22 mouse cellular contexts compared by ENCODE assay signal in genomic region chr6:70796940-70797339, GRCm38 (mm10). TPM values are rescaled to one million over a fixed set of nuclear protein-coding genes. Genes with fewer than 3 reads are reported as not detected.
A peak's percentile ranks its signal among the peaks of the same experiment; 100 is the strongest.
DNase-seq lines count a peak whose midpoint lies in the region; ATAC-seq and TF ChIP-seq lines count a peak whose summit lies in the region.
"Had no signal": no experiment of that assay in that cellular context is flagged by ENCODE, and none has a peak within 500 bp of the region (broad histone marks: within the 10 kb centered on the region; RNA-seq: fewer than 3 reads in every experiment).

No protein-coding gene starts in this region.

- no peak for DNase-seq in kidney, postnatal 0 days (ENCODE audit: low spot score)
- no peak for DNase-seq in kidney, postnatal 10 days
- DNase-seq in MEL (ENCODE audit: low read depth, low spot score) (peak; percentile 66), MEL-GATA-1-ER (ENCODE audit: extremely low read depth, low read depth) (peak; percentile 53)
- DNase-seq: adrenal gland, postnatal 10 days; B cell, adult 2 months; cerebellum, adult 11 months; cerebellum, adult 9-10 months; cerebellum, postnatal 36 days; gastrocnemius, postnatal 25 days; kidney, adult 8-10 months; layer of hippocampus, postnatal 36 days; left cerebral cortex, postnatal 4 days; lung, adult 18-20 months; lung, postnatal 4 days; midbrain, embryonic 14.5 days had no signal

- 64% methylated on average over 6 of the region's 6 CpGs for WGBS in heart, embryonic 16.5 days
- 61% methylated on average over 6 of the region's 6 CpGs for WGBS in heart, embryonic 12.5 days
- WGBS in kidney, postnatal 0 days: 63% methylated on average over 6 of the region's 6 CpGs

- H3K4me1 ChIP-seq in heart, embryonic 16.5 days (ENCODE audit: control insufficient read depth, insufficient read depth, low read length): peaks cover 11% of the 10 kb centered on the region
- peaks cover 4% of the 10 kb centered on the region; the same call in 1 of the 2 replicates for H3K4me1 ChIP-seq in heart, embryonic 12.5 days (replicated peaks)
- H3K4me1 ChIP-seq in kidney, postnatal 0 days (replicated peaks; ENCODE audit: insufficient read depth, low read length): peaks cover 4% of the 10 kb centered on the region; the same call in 1 of the 2 replicates
- peaks cover 11 to 27% of the 10 kb centered on the region in 2 experiments for H3K4me1 ChIP-seq in MEL (ENCODE audit: control insufficient read depth in 1 of 2, insufficient read depth in 2 of 2, low read length in 2 of 2)
- H3K4me1 ChIP-seq: embryonic facial prominence, embryonic 12.5 days; stomach, embryonic 15.5 days had no signal

- H3K4me2 ChIP-seq in heart, embryonic 16.5 days (ENCODE audit: low read depth, low read length): no peak overlapping the region
- H3K4me2 ChIP-seq in heart, embryonic 12.5 days: no peak overlapping the region
- H3K4me2 ChIP-seq in kidney, postnatal 0 days (ENCODE audit: low read length): no peak overlapping the region
- H3K4me2 ChIP-seq: embryonic facial prominence, embryonic 12.5 days; forebrain, embryonic 15.5 days; stomach, embryonic 15.5 days had no signal

- no peak for ATAC-seq in heart, embryonic 16.5 days (replicated peaks; ENCODE audit: extremely low read depth, insufficient read depth, low FRiP score)
- ATAC-seq in heart, embryonic 12.5 days (ENCODE audit: insufficient number of reproducible peaks, low FRiP score): no peak
- ATAC-seq in kidney, postnatal 0 days (replicated peaks; ENCODE audit: low FRiP score, low read depth): no peak

- no peaks in the 10 kb centered on the region for H3K9me3 ChIP-seq in heart, embryonic 16.5 days (replicated peaks; ENCODE audit: control insufficient read depth, low read length)
- no peaks in the 10 kb centered on the region for H3K9me3 ChIP-seq in heart, embryonic 12.5 days (replicated peaks)
- H3K9me3 ChIP-seq in kidney, postnatal 0 days (replicated peaks; ENCODE audit: low read length): no peaks in the 10 kb centered on the region
- H3K9me3 ChIP-seq in MEL (replicated peaks; ENCODE audit: insufficient read depth, low read length): no peaks in the 10 kb centered on the region
- H3K9me3 ChIP-seq: embryonic facial prominence, embryonic 12.5 days; forebrain, embryonic 10.5 days; forebrain, embryonic 15.5 days; stomach, embryonic 15.5 days had no signal

- H3K27ac ChIP-seq in heart, embryonic 16.5 days (ENCODE audit: low read length): peak overlapping the region; percentile 60
- no peak overlapping the region for H3K27ac ChIP-seq in heart, embryonic 12.5 days (ENCODE audit: poor library complexity, severe bottlenecking)
- H3K27ac ChIP-seq in kidney, postnatal 0 days: 0 out of 2 replicates have a peak overlapping the region, but pooled peaks have one; percentile 15
- H3K27ac ChIP-seq in MEL (ENCODE audit: control insufficient read depth, low read depth, low read length): peak overlapping the region; percentile 65
- H3K27ac ChIP-seq: embryonic facial prominence, embryonic 12.5 days; forebrain, embryonic 10.5 days; forebrain, embryonic 15.5 days; stomach, embryonic 15.5 days had no signal

- no peaks in the 10 kb centered on the region for H3K27me3 ChIP-seq in heart, embryonic 16.5 days (ENCODE audit: control insufficient read depth, insufficient read depth, low read length)
- H3K27me3 ChIP-seq in heart, embryonic 12.5 days (replicated peaks): no peaks in the 10 kb centered on the region
- no peaks in the 10 kb centered on the region for H3K27me3 ChIP-seq in kidney, postnatal 0 days (ENCODE audit: insufficient read depth, low read length)
- no peaks in the 10 kb centered on the region for H3K27me3 ChIP-seq in MEL (ENCODE audit: control insufficient read depth in 1 of 2, insufficient read depth in 2 of 2, low read length in 2 of 2)
- H3K27me3 ChIP-seq: embryonic facial prominence, embryonic 12.5 days; forebrain, embryonic 15.5 days; stomach, embryonic 15.5 days had no signal

- peak; percentile 41 to 45; a peak in 3 of 4 replicates for TF ChIP-seq EP300 in MEL (IDR thresholded peaks at IDR 0.05; ENCODE audit: low read depth in 1 of 2, low read length in 2 of 2)

- no peak overlapping the region for H3K4me3 ChIP-seq in heart, embryonic 16.5 days (ENCODE audit: low read length)
- no peak overlapping the region for H3K4me3 ChIP-seq in heart, embryonic 12.5 days
- H3K4me3 ChIP-seq in kidney, postnatal 0 days (replicated peaks; ENCODE audit: low read depth, low read length): no peak overlapping the region
- peak overlapping the region; percentile 33 to 36; a peak in 2 of 4 replicates for H3K4me3 ChIP-seq in MEL (ENCODE audit: control insufficient read depth in 1 of 2, insufficient read depth in 1 of 2, low read depth in 2 of 2, low read length in 2 of 2)
- H3K4me3 ChIP-seq: embryonic facial prominence, embryonic 12.5 days; forebrain, embryonic 10.5 days; forebrain, embryonic 15.5 days; stomach, embryonic 15.5 days had no signal

- H3K36me3 ChIP-seq in heart, embryonic 16.5 days (ENCODE audit: control insufficient read depth, insufficient read depth): no peaks in the 10 kb centered on the region
- H3K36me3 ChIP-seq in heart, embryonic 12.5 days: no peaks in the 10 kb centered on the region
- H3K36me3 ChIP-seq in kidney, postnatal 0 days (ENCODE audit: insufficient read depth, low read length): no peaks in the 10 kb centered on the region
- H3K36me3 ChIP-seq in MEL (ENCODE audit: control insufficient read depth in 1 of 2, insufficient read depth in 2 of 2, low read length in 2 of 2): peaks cover 0 to 20% of the 10 kb centered on the region in 2 experiments; a peak in 2 of 4 replicates
- H3K36me3 ChIP-seq: embryonic facial prominence, embryonic 12.5 days; forebrain, embryonic 10.5 days; forebrain, embryonic 15.5 days; stomach, embryonic 15.5 days had no signal

- H3K9ac ChIP-seq in heart, embryonic 16.5 days (ENCODE audit: low read length): no peak overlapping the region
- no peak overlapping the region for H3K9ac ChIP-seq in heart, embryonic 12.5 days
- no peak overlapping the region for H3K9ac ChIP-seq in kidney, postnatal 0 days (ENCODE audit: low read depth, low read length)
- peak overlapping the region; percentile 51; the same call in 1 of the 2 replicates for H3K9ac ChIP-seq in MEL (ENCODE audit: control insufficient read depth, low read depth, low read length, poor library complexity, severe bottlenecking)
- H3K9ac ChIP-seq: embryonic facial prominence, embryonic 12.5 days; forebrain, embryonic 15.5 days; stomach, embryonic 15.5 days had no signal

- no peak for TF ChIP-seq RAD21 in MEL (IDR thresholded peaks at IDR 0.05; ENCODE audit: low read depth, low read length)

- H3K79me2 ChIP-seq in MEL (ENCODE audit: control insufficient read depth, insufficient read depth, low read length, poor library complexity): peaks cover 8% of the 10 kb centered on the region; the same call in 1 of the 2 replicates

- no peak for TF ChIP-seq POLR2A in MEL (IDR thresholded peaks at IDR 0.05; ENCODE audit: control insufficient read depth in 1 of 2, insufficient read depth in 1 of 2, low read depth in 1 of 2, low read length in 2 of 2, poor library complexity in 1 of 2)

- no peak for TF ChIP-seq CTCF in kidney, postnatal 0 days (IDR thresholded peaks at IDR 0.05; ENCODE audit: low read depth)
- TF ChIP-seq CTCF in MEL (IDR thresholded peaks at IDR 0.05 in 2 of 3, conservative IDR thresholded peaks at IDR 0.05 in 1 of 3; ENCODE audit: control insufficient read depth in 1 of 3, insufficient read depth in 1 of 3, low read depth in 2 of 3, low read length in 3 of 3, poor library complexity in 1 of 3, severe bottlenecking in 1 of 3): no peak

TF ChIP-seq in MEL, 35 proteins besides CTCF, POLR2A, EP300 and RAD21:
- TF ChIP-seq GATA1 (IDR thresholded peaks at IDR 0.05; ENCODE audit: low read depth, low read length): peak; percentile 95
- TF ChIP-seq ZNF384 (IDR thresholded peaks at IDR 0.05; ENCODE audit: low read depth, low read length): peak; percentile 62
- TF ChIP-seq HCFC1 (IDR thresholded peaks at IDR 0.05; ENCODE audit: low read depth, low read length): no peak
TF ChIP-seq in MEL: peak in this region for 2.

RNA-seq across cellular contexts. Expression of gene Rpia, which starts 4.9 kb away (rescaled TPM):
- polyA plus RNA-seq in heart, embryonic 16.5 days (2015; fragmentation: Nextera tagmentation; extraction: Ambion mirVana): 1.1 and 1.6 TPM in 2 replicates
- polyA plus RNA-seq in heart, embryonic 12.5 days (2016; fragmentation: Nextera tagmentation; extraction: Ambion mirVana): 0.86 and 1.1 TPM in 2 replicates
- 2.4 and 2.6 TPM in 2 replicates for polyA plus RNA-seq in kidney, postnatal 0 days (2015; fragmentation: Nextera tagmentation; extraction: Ambion mirVana)
- total RNA-seq in MEL (2012; rRNA removed): 188 and 238 TPM in 2 replicates
- polyA plus RNA-seq in MEL (2012; ENCODE audit: insufficient read depth in 1 of 2, insufficient read length in 2 of 2, low read depth in 1 of 2, low replicate concordance in 2 of 2, missing spikeins in 1 of 2): 100 to 1,000 TPM in 1 of 2 experiments, 10 to 100 TPM in 1; 93.4 to 180 TPM

RNA-seq across cellular contexts. Expression of gene Eif2ak3, which starts 47.4 kb away (rescaled TPM):
- polyA plus RNA-seq in heart, embryonic 16.5 days (2015; fragmentation: Nextera tagmentation; extraction: Ambion mirVana): 6.3 and 6.5 TPM in 2 replicates
- polyA plus RNA-seq in heart, embryonic 12.5 days (2016; fragmentation: Nextera tagmentation; extraction: Ambion mirVana): 9.5 and 10.8 TPM in 2 replicates
- polyA plus RNA-seq in kidney, postnatal 0 days (2015; fragmentation: Nextera tagmentation; extraction: Ambion mirVana): 12.2 and 12.5 TPM in 2 replicates
- 9.0 and 9.1 TPM in 2 replicates for total RNA-seq in MEL (2012; rRNA removed)
- polyA plus RNA-seq in MEL (2012; ENCODE audit: insufficient read depth in 1 of 2, insufficient read length in 2 of 2, low read depth in 1 of 2, low replicate concordance in 2 of 2, missing spikeins in 1 of 2): 1 to 10 TPM in 1 of 2 experiments, not detected in 1; 9.9 TPM

Comparison
In these comparisons a context has a peak if more than half of its experiments do, and no peak if none do; other contexts are left out.
1. H3K4me3 ChIP-seq: peak in MEL (2 of 2); none in heart, embryonic 16.5 days (single experiment), heart, embryonic 12.5 days (single experiment) and kidney, postnatal 0 days (single experiment).
2. DNase-seq: peak in MEL (single experiment) and MEL-GATA-1-ER (single experiment); none in kidney, postnatal 0 days (single experiment) and kidney, postnatal 10 days (single experiment).
3. RNA of gene Rpia, which starts 4.9 kb away (polyA plus RNA-seq): 93.4 to 180 TPM in MEL; 2.4 to 2.6 TPM in kidney, postnatal 0 days, 1.1 to 1.6 TPM in heart, embryonic 16.5 days and 0.86 to 1.1 TPM in heart, embryonic 12.5 days; every median in the first group is over 10 times any median in the second.